Mouse (Mus musculus): ENCODE results near the gene Bcl3. TPM values are rescaled to one million over a fixed set of nuclear protein-coding genes. Genes with fewer than 3 reads are reported as not detected.
A peak's percentile ranks its signal among the peaks of the same experiment; 100 is the strongest.

The Bcl3 gene
- polyA plus RNA-seq, 1 experiment from 2014 or later = 1.5 TPM

DNA sequence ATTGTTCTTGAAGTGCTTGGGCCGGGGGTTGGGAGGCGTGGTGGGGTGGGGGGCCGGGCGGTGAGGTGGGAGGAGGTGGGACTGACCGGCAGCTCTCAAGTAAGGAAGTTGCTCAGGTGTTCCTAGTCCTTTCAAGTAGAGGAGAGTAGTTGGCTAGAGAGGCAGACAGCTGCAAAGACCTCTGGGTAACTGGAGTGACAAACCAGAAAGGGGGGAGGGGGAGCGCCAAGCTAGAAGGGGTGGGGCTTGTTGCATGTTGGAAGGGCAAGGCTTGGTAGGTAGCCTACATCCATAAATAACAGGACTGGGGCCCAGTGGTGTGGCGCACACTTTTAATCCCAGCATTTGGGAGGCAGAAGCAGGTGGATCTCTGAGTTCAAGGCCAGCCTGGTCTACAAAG, 40.8 kb downstream of the Bcl3 start:
- Histone ChIP-seq H3K9ac (no peak overlapping the region), H3K36me3 (no peaks in the 10 kb centered on the region), H3K4me3 (no peak overlapping the region), H3K27me3 (replicated peaks) (no peaks in the 10 kb centered on the region), H3K4me2 (no peak overlapping the region), H3K9me3 (no peaks in the 10 kb centered on the region; the same call in 1 of the 2 replicates), H3K4me1 (no peaks in the 10 kb centered on the region), H3K27ac (replicated peaks) (no peak overlapping the region)
- ATAC-seq (ENCODE audit: extremely low read depth, insufficient number of reproducible peaks, low FRiP score, low TSS enrichment) = no peak
- 86% methylated on average over 7 of the region's 7 CpGs for WGBS

DNA sequence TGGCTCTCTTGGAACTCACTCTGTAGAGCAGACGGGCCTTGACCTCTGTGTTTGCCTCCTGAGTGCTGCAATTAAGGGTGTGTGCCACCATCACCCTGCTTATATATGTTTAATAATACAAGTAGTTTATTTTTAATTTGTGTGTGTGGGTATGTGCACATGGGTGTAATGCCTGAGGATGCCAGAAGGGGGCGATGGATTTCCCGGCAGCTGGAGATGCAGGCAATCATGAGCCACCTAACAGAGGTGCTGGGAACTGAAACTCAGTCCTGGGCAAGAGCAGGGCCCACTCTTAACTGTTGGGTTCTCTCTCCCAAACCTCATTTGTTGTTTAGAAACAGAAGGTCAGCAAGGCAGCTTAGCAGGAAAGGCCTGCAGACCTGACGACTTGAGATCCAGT, 42.7 kb downstream of the Bcl3 start:
- H3K9ac ChIP-seq = no peak overlapping the region
- 74% methylated on average over 4 of the region's 4 CpGs for WGBS
- no peaks in the 10 kb centered on the region for H3K4me1 ChIP-seq

DNA sequence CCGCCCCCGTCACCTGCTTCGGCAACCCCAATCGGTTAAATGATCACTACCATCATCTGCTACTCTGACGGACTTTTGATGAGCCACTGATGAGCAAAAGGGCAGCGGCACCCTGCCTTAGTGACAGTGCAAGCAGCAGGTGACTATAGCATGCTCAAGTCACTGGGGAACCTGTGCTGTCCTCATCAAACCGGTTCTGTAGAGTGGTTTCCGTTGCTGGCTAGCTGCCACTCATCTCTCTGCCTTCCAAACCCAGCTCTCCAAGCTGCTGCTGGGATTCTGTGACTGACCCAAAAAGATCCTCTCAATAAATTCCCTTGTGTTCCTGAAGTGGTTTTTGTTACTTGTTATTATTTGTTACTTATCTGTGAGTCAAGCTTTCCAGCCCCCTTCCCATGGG, 43.9 kb downstream of the Bcl3 start:
- no peaks in the 10 kb centered on the region for H3K4me1 ChIP-seq
- no peaks in the 10 kb centered on the region; the same call in 1 of the 2 replicates for H3K9me3 ChIP-seq
- WGBS = 81% methylated on average over 8 of the region's 8 CpGs
- H3K36me3 ChIP-seq = no peaks in the 10 kb centered on the region
- no peak overlapping the region for H3K4me2 ChIP-seq
- no peak overlapping the region for H3K9ac ChIP-seq
- no peaks in the 10 kb centered on the region for H3K27me3 ChIP-seq (replicated peaks)
- no peak for ATAC-seq (ENCODE audit: extremely low read depth, insufficient number of reproducible peaks, low FRiP score, low TSS enrichment)
- H3K27ac ChIP-seq (replicated peaks) = no peak overlapping the region
- H3K4me3 ChIP-seq = no peak overlapping the region

More for the DNA sequence above, 42.7 kb downstream of the Bcl3 start:
- Histone ChIP-seq H3K4me3 (no peak overlapping the region), H3K27me3 (replicated peaks) (no peaks in the 10 kb centered on the region), H3K9me3 (no peaks in the 10 kb centered on the region; the same call in 1 of the 2 replicates), H3K27ac (replicated peaks) (no peak overlapping the region), H3K4me2 (no peak overlapping the region), H3K36me3 (no peaks in the 10 kb centered on the region)
- no peak for ATAC-seq (ENCODE audit: extremely low read depth, insufficient number of reproducible peaks, low FRiP score, low TSS enrichment)

DNA sequence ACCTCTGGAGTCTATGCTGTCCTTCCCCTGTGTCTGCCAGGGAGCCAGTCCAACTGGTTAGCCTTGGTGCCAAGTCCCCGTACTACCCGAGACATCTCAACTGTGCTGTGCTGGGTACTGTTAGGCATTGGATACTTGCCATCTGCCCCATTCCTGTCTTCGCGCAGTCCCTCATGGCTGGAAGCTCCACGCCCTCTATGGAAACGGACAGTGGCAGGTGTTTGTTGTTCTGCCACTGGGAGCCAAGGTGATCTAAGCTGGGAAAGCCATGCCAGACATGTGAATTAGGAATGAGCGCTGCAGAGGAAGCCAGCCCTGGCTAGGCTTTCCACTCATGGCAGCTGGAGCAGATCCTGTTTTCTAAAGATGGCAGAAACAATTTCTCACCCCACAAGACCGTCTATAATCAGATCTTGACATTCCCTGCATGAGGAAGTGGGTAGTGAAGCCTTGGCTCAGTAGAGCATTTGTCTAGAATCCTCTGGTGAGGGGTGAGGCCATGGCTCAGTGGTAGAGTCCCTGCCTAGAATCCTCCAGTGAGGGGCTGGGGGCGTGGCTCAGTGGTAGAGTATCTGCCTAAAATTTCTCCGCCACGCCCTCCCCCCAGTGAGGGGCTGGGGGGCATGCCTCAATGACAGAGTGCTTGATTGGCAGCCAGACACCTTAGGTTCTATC, 45.4 kb downstream of the Bcl3 start:
- Histone ChIP-seq H3K27me3 (replicated peaks) (no peaks in the 10 kb centered on the region), H3K4me1 (no peaks in the 10 kb centered on the region), H3K9me3 (no peaks in the 10 kb centered on the region; the same call in 1 of the 2 replicates), H3K9ac (no peak overlapping the region), H3K4me2 (no peak overlapping the region), H3K36me3 (no peaks in the 10 kb centered on the region), H3K27ac (replicated peaks) (no peak overlapping the region), H3K4me3 (no peak overlapping the region)
- no peak for ATAC-seq (ENCODE audit: extremely low read depth, insufficient number of reproducible peaks, low FRiP score, low TSS enrichment)
- 82% methylated on average over 11 of the region's 11 CpGs for WGBS

DNA sequence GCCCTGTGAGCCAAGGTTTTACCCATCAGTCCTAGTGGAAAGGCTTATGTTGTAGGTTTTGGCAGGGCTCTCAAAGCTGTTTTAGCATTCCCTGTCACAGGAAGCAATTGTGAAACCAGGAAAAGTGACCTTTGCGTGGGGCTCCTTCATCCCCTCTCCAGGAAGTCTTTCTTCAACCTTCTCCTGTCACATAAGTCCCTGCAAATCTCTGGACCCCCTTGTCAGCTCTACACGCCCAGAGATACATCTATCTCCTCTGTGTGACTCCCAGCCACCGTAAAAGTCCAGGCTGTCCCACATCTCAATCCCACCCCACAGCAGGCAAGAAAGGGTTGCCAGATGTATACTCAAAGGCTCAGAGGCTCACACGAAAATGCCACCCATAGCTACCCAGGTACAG, 50.9 kb downstream of the Bcl3 start:
- H3K9ac ChIP-seq = peak overlapping the region; percentile 94; the same call in 1 of the 2 replicates
- H3K4me3 ChIP-seq = no peak overlapping the region

DNA sequence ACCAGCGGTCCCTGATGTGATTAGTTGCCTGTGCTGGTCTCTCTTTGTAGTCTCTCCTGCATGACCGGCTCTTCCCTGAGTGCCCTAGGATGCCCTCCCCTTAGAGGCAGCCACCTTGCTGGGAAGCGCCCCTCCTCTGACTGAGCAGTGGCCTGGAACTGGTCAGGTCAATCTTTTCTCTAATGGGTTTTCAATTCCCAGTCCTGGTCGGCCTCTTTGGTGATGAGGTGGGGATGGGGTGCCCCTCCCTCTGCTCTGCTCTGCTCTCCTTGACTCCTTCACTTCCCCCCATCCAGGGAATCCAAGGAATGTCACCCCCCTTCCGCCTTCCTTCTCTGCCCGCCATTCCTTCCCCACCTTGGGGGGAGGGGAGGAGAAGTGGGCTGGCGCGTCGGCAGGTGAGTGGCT, 51.6 kb downstream of the Bcl3 start, which contains the start of gene Bcam:
Gene Bcam (minus strand): TSS at position 33 of the 408 bp plus-strand sequence.
- peak; percentile 32; the same call in 1 of the 2 replicates for ATAC-seq (ENCODE audit: extremely low read depth, insufficient number of reproducible peaks, low FRiP score, low TSS enrichment)
- Histone ChIP-seq H3K27ac (replicated peaks) (peak within 1 kb of the TSS; percentile 81), H3K36me3 (peaks cover 19% of the 10 kb centered on the region), H3K9ac (peak within 1 kb of the TSS; percentile 94), H3K4me2 (peak within 1 kb of the TSS; percentile 86), H3K4me3 (peak within 1 kb of the TSS; percentile 73), H3K9me3 (no peaks in the 10 kb centered on the region), H3K27me3 (replicated peaks) (no peaks in the 10 kb centered on the region), H3K4me1 (peaks cover 37% of the 10 kb centered on the region)
- WGBS = 3% methylated on average over 9 of the region's 9 CpGs

More for the DNA sequence above, 50.9 kb downstream of the Bcl3 start:
- WGBS = 53% methylated on average over 4 of the region's 4 CpGs
- Histone ChIP-seq H3K9me3 (no peaks in the 10 kb centered on the region), H3K4me1 (peaks cover 37% of the 10 kb centered on the region), H3K36me3 (peaks cover 12% of the 10 kb centered on the region), H3K27ac (replicated peaks) (peak overlapping the region; percentile 22), H3K4me2 (peak overlapping the region; percentile 86), H3K27me3 (replicated peaks) (no peaks in the 10 kb centered on the region)
- no peak for ATAC-seq (ENCODE audit: extremely low read depth, insufficient number of reproducible peaks, low FRiP score, low TSS enrichment)

DNA sequence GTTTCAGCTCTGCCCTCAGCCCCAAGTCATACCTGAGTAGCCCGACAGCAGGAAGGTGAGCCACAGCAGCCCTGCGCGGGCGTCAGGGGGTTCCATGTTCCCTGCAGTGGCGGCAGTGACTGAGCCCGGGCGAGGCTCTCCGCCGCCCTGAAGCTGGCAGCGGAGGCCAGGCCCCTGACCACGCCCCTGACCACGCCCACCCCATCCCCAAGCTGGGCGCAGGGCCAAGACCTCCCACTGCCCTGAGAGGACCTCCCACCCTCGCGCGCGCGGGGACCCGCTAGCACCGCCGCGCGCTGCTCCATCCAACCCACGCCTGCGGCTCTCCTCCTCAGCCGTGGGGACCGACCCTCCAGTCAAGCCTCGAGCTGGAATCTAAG, 52.2 kb downstream of the Bcl3 start:
- no peaks in the 10 kb centered on the region for H3K27me3 ChIP-seq (replicated peaks)
- no peaks in the 10 kb centered on the region for H3K9me3 ChIP-seq
- H3K4me2 ChIP-seq = peak overlapping the region; percentile 86
- H3K4me3 ChIP-seq = peak overlapping the region; percentile 73
- peak overlapping the region; percentile 81 for H3K27ac ChIP-seq (replicated peaks)
- peaks cover 25% of the 10 kb centered on the region for H3K36me3 ChIP-seq
- WGBS = under 1% methylated on average over 28 of the region's 28 CpGs
- peaks cover 37% of the 10 kb centered on the region for H3K4me1 ChIP-seq
- ATAC-seq (ENCODE audit: extremely low read depth, insufficient number of reproducible peaks, low FRiP score, low TSS enrichment) = peak; percentile 77
- peak overlapping the region; percentile 94 for H3K9ac ChIP-seq

DNA sequence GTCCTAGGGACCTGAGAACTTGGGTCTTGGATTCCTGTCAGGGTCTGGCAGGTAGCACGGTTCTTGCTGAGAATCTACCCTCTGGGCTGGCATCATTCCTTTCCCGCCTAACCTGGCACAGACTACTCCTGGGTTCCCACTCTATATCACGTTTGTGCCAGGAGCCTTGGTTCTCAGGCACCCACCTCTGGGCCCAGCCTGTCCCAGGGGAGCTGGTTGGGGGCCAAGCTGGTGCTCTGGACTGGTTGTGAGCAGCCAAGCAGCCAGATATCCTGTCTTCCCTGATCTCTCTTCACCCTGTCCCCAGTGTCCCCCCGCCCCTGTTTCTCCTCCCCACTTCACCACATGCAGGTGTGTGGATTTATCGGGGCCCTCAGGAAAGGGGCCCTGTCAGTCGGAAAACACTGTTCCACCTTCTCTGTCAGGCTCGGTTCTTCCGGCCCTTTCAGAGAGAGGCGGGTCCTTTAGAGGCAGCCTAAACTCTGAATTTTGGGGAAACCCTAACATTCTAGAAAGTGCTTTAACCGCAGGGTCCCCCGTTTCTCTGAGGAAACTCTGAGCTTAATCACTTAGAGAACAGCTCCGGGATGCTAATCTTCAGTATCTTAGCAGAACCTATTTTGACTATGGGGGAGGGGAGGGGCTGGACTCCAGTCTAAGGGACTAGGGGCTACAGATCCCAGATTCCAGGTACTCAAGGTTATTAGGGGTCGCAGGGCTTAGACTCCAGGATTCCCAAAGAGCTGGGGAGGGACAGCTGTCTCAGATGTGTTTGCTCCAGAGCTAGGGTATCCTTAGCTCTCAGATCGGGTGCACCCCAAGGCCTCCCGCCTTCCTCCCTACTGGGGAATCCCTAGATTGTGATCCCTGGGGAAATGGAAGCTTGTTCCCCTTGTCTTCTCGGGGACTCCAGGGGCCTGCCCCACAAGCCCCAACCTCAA, 52.9 kb downstream of the Bcl3 start:
- H3K27me3 ChIP-seq (replicated peaks) = no peaks in the 10 kb centered on the region
- H3K36me3 ChIP-seq = peaks cover 32% of the 10 kb centered on the region
- H3K4me1 ChIP-seq = peaks cover 37% of the 10 kb centered on the region
- peak overlapping the region; percentile 73 for H3K4me3 ChIP-seq
- 7% methylated on average over 16 of the region's 16 CpGs for WGBS
- peak overlapping the region; percentile 94 for H3K9ac ChIP-seq
- ATAC-seq (ENCODE audit: extremely low read depth, insufficient number of reproducible peaks, low FRiP score, low TSS enrichment) = no peak
- H3K4me2 ChIP-seq = peak overlapping the region; percentile 86
- peak overlapping the region; percentile 81 for H3K27ac ChIP-seq (replicated peaks)
- no peaks in the 10 kb centered on the region for H3K9me3 ChIP-seq

DNA sequence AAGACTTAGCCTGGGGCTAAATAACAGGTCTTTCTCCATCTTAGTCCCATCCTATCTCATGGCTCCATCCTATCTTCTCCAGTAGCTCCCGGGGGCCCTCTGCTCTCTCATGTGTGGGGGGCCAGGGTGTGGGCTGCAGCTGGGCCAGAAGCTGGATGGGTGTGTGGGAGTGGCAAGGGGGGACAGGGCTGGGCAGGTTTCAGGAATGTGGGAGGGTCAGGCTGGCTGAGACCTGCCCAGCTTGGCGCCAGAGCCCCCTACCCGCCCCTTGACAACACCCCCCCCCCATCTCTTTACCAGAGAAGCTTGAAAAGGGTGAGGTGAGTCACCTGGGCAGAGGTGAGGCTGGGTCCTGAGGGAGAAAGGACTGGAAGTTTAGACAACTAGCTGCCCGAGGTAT, 53.6 kb downstream of the Bcl3 start:
- peaks cover 37% of the 10 kb centered on the region for H3K4me1 ChIP-seq
- no peak for ATAC-seq (ENCODE audit: extremely low read depth, insufficient number of reproducible peaks, low FRiP score, low TSS enrichment)
- H3K27ac ChIP-seq (replicated peaks) = peak overlapping the region; percentile 81
- H3K27me3 ChIP-seq (replicated peaks) = no peaks in the 10 kb centered on the region
- peak overlapping the region; percentile 73 for H3K4me3 ChIP-seq
- H3K9me3 ChIP-seq = no peaks in the 10 kb centered on the region
- H3K9ac ChIP-seq = peak overlapping the region; percentile 94
- WGBS = 12% methylated on average over 4 of the region's 4 CpGs
- H3K4me2 ChIP-seq = peak overlapping the region; percentile 86
- H3K36me3 ChIP-seq = peaks cover 39% of the 10 kb centered on the region

DNA sequence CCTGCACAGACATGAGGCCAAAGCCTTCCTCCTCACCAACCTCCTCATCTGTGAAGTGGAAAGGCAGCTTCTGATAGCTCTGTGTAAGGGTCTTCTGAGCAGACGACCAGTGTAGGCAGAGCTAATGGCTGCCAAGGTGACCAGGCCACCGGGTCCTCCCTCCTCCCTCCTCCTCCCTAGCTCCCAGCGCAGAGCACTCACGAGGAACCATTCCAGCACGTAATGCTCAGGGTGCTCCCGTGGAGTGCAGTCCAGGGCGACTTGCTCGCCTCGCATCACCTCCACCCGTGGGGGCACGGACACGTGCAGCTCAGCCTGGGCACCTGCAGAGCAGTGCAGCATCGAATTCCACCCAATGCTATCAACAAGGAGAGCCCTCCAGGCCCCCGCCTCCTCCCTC, 54.3 kb downstream of the Bcl3 start:
- no peaks in the 10 kb centered on the region for H3K27me3 ChIP-seq (replicated peaks)
- peak overlapping the region; percentile 94 for H3K9ac ChIP-seq
- H3K4me3 ChIP-seq = peak overlapping the region; percentile 73
- H3K27ac ChIP-seq (replicated peaks) = peak overlapping the region; percentile 81
- WGBS = 52% methylated on average over 14 of the region's 14 CpGs
- peak overlapping the region; percentile 86 for H3K4me2 ChIP-seq
- ATAC-seq (ENCODE audit: extremely low read depth, insufficient number of reproducible peaks, low FRiP score, low TSS enrichment) = no peak
- H3K36me3 ChIP-seq = peaks cover 46% of the 10 kb centered on the region
- no peaks in the 10 kb centered on the region for H3K9me3 ChIP-seq
- H3K4me1 ChIP-seq = peaks cover 37% of the 10 kb centered on the region

DNA sequence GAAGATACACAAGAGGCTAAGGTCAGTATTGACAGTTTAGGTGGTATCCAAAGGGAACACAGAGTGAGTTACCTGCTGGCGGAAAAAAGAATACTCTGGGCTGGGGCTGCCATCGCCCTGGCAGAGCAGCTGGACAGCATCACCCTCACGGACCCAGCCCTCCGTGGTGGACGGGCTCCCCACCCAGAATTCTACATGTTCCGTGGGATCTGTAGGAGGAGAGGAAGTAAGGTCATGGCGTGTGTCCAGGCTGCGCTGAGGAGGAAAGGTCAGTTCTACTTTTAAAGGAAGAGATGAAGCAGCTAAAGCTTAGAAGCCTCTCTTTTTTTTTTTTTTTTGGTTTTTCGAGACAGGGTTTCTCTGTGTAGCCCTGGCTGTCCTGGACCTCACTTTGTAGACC, 58.0 kb downstream of the Bcl3 start:
- Histone ChIP-seq H3K9ac (no peak overlapping the region), H3K27me3 (replicated peaks) (no peaks in the 10 kb centered on the region), H3K4me3 (no peak overlapping the region), H3K36me3 (peaks cover 82% of the 10 kb centered on the region), H3K4me2 (no peak overlapping the region), H3K27ac (replicated peaks) (no peak overlapping the region), H3K4me1 (peaks cover 51% of the 10 kb centered on the region), H3K9me3 (no peaks in the 10 kb centered on the region)
- 72% methylated on average over 9 of the region's 9 CpGs for WGBS
- no peak for ATAC-seq (ENCODE audit: extremely low read depth, insufficient number of reproducible peaks, low FRiP score, low TSS enrichment)
